Mouse (Mus musculus) C2C12 (cell line): Measurements from ENCODE around the gene Mrm1.

Experiments used
- CEBPB ChIP-seq: IDR thresholded peaks from one replicate; pipeline ENCODE4 v1.6.1; 2011; ENCODE audit warnings: low read depth, mild to moderate bottlenecking, control low read depth, moderate library complexity
- CTCF ChIP-seq: IDR thresholded peaks from one replicate; pipeline ENCODE4 v1.5.1; 2011; ENCODE audit not compliant: control insufficient read depth, insufficient read depth, insufficient read length
- MAX ChIP-seq: IDR thresholded peaks from one replicate; pipeline ENCODE4 v1.6.1; 2011; ENCODE audit warnings: mild to moderate bottlenecking, control low read depth
- MYOD1 ChIP-seq: IDR thresholded peaks from one replicate; pipeline ENCODE4 v1.6.1; 2011; ENCODE audit warnings: low read depth; ENCODE audit not compliant: control insufficient read depth, insufficient read length
- MYOG ChIP-seq: IDR thresholded peaks from one replicate; pipeline ENCODE4 v1.6.1; 2011; ENCODE audit not compliant: control insufficient read depth, insufficient read length; ENCODE audit errors: extremely low read depth
- USF1 ChIP-seq: IDR thresholded peaks from one replicate; pipeline ENCODE4 v1.6.1; 2011; ENCODE audit warnings: low read depth, mild to moderate bottlenecking, control low read depth, moderate library complexity

- TF ChIP-seq MAX (no peak), MYOG (no peak), CTCF (no peak), USF1 (no peak), CEBPB (no peak), MYOD1 (no peak)
Measured at GRCm38 (mm10) chr11:84793545-84793944, 25.8 kb downstream of the Mrm1 start.
